Mouse (Mus musculus): ENCODE measurements at regions not wholly inside any gene's neighbourhood (a gene's known extent, or its start where the extent isn't known, plus 50 kb on each side); places are given as distances from the start of the nearest gene placed in this dataset.

- Histone ChIP-seq H3K36me3 (ENCODE audit: control insufficient read depth, insufficient read depth, low read length) (no peaks in the 10 kb centered on the region), H3K4me1 (ENCODE audit: control insufficient read depth, insufficient read depth, low read length) (no peaks in the 10 kb centered on the region), H3K9ac (ENCODE audit: low read depth, low read length, severe bottlenecking) (no peak overlapping the region), H3K4me3 (replicated peaks; ENCODE audit: low read length) (no peak overlapping the region), H3K27me3 (ENCODE audit: control insufficient read depth, insufficient read depth, low read length) (no peaks in the 10 kb centered on the region), H3K27ac (replicated peaks; ENCODE audit: low read depth, low read length) (no peak overlapping the region), H3K4me2 (replicated peaks; ENCODE audit: low read depth, low read length, severe bottlenecking) (no peak overlapping the region), H3K9me3 (ENCODE audit: control insufficient read depth, low read length) (no peaks in the 10 kb centered on the region)
- 50% methylated on average over 1 of the region's 1 CpGs for WGBS
- DNase-seq (ENCODE audit: low spot score): no peak
- TF ChIP-seq POLR2A (IDR thresholded peaks at IDR 0.05; ENCODE audit: borderline replicate concordance, extremely low read depth, insufficient read depth, insufficient read length): no peak
- no peak for ATAC-seq (ENCODE audit: low FRiP score, low read depth)
Measured at GRCm38 (mm10) chr13:31477171-31477867, 78.6 kb upstream of the Foxq1 start.

- no peak overlapping the region for H3K4me2 ChIP-seq (replicated peaks; ENCODE audit: low read depth, low read length, severe bottlenecking)
- H3K27me3 ChIP-seq (ENCODE audit: control insufficient read depth, insufficient read depth, low read length): no peaks in the 10 kb centered on the region
- WGBS: 83% methylated on average over 7 of the region's 7 CpGs
- H3K27ac ChIP-seq (replicated peaks; ENCODE audit: low read depth, low read length): no peak overlapping the region
- no peak for ATAC-seq (ENCODE audit: low FRiP score, low read depth)
- DNase-seq (ENCODE audit: low spot score): no peak
- H3K4me1 ChIP-seq (ENCODE audit: control insufficient read depth, insufficient read depth, low read length): no peaks in the 10 kb centered on the region
- no peak overlapping the region for H3K9ac ChIP-seq (ENCODE audit: low read depth, low read length, severe bottlenecking)
- H3K9me3 ChIP-seq (ENCODE audit: control insufficient read depth, low read length): no peaks in the 10 kb centered on the region
- no peak for TF ChIP-seq POLR2A (IDR thresholded peaks at IDR 0.05; ENCODE audit: borderline replicate concordance, extremely low read depth, insufficient read depth, insufficient read length)
- H3K36me3 ChIP-seq (ENCODE audit: control insufficient read depth, insufficient read depth, low read length): no peaks in the 10 kb centered on the region
- no peak overlapping the region for H3K4me3 ChIP-seq (replicated peaks; ENCODE audit: low read length)
Measured at GRCm38 (mm10) chr13:31481105-31481844, 74.7 kb upstream of the Foxq1 start.

GRCm38 (mm10) chr13:31486373-31486772 is 69.6 kb upstream of the Foxq1 start:
- no peaks in the 10 kb centered on the region for H3K36me3 ChIP-seq (ENCODE audit: control insufficient read depth, insufficient read depth, low read length)
- no peaks in the 10 kb centered on the region for H3K9me3 ChIP-seq (ENCODE audit: control insufficient read depth, low read length)
- no peak overlapping the region for H3K4me3 ChIP-seq (replicated peaks; ENCODE audit: low read length)
- DNase-seq (ENCODE audit: low spot score): no peak
- H3K4me2 ChIP-seq (replicated peaks; ENCODE audit: low read depth, low read length, severe bottlenecking): no peak overlapping the region
- H3K9ac ChIP-seq (ENCODE audit: low read depth, low read length, severe bottlenecking): no peak overlapping the region
- TF ChIP-seq POLR2A (IDR thresholded peaks at IDR 0.05; ENCODE audit: borderline replicate concordance, extremely low read depth, insufficient read depth, insufficient read length): no peak
- WGBS: 92% methylated on average over 3 of the region's 3 CpGs
- ATAC-seq (ENCODE audit: low FRiP score, low read depth): no peak
- H3K27me3 ChIP-seq (ENCODE audit: control insufficient read depth, insufficient read depth, low read length): no peaks in the 10 kb centered on the region
- no peaks in the 10 kb centered on the region for H3K4me1 ChIP-seq (ENCODE audit: control insufficient read depth, insufficient read depth, low read length)
- H3K27ac ChIP-seq (replicated peaks; ENCODE audit: low read depth, low read length): no peak overlapping the region

GRCm38 (mm10) chr13:31488186-31488585 is 67.7 kb upstream of the Foxq1 start:
- no peak overlapping the region for H3K4me3 ChIP-seq (replicated peaks; ENCODE audit: low read length)
- H3K4me2 ChIP-seq (replicated peaks; ENCODE audit: low read depth, low read length, severe bottlenecking): no peak overlapping the region
- no peak for DNase-seq (ENCODE audit: low spot score)
- no peaks in the 10 kb centered on the region for H3K9me3 ChIP-seq (ENCODE audit: control insufficient read depth, low read length)
- no peaks in the 10 kb centered on the region for H3K27me3 ChIP-seq (ENCODE audit: control insufficient read depth, insufficient read depth, low read length)
- no peaks in the 10 kb centered on the region for H3K36me3 ChIP-seq (ENCODE audit: control insufficient read depth, insufficient read depth, low read length)
- H3K27ac ChIP-seq (replicated peaks; ENCODE audit: low read depth, low read length): no peak overlapping the region
- TF ChIP-seq POLR2A (IDR thresholded peaks at IDR 0.05; ENCODE audit: borderline replicate concordance, extremely low read depth, insufficient read depth, insufficient read length): no peak
- no peaks in the 10 kb centered on the region for H3K4me1 ChIP-seq (ENCODE audit: control insufficient read depth, insufficient read depth, low read length)
- H3K9ac ChIP-seq (ENCODE audit: low read depth, low read length, severe bottlenecking): no peak overlapping the region
- ATAC-seq (ENCODE audit: low FRiP score, low read depth): no peak

- Histone ChIP-seq H3K27me3 (ENCODE audit: control insufficient read depth, insufficient read depth, low read length) (no peaks in the 10 kb centered on the region), H3K36me3 (ENCODE audit: control insufficient read depth, insufficient read depth, low read length) (no peaks in the 10 kb centered on the region), H3K4me2 (replicated peaks; ENCODE audit: low read depth, low read length, severe bottlenecking) (no peak overlapping the region), H3K9ac (ENCODE audit: low read depth, low read length, severe bottlenecking) (no peak overlapping the region), H3K27ac (replicated peaks; ENCODE audit: low read depth, low read length) (no peak overlapping the region), H3K4me1 (ENCODE audit: control insufficient read depth, insufficient read depth, low read length) (no peaks in the 10 kb centered on the region), H3K4me3 (replicated peaks; ENCODE audit: low read length) (no peak overlapping the region), H3K9me3 (ENCODE audit: control insufficient read depth, low read length) (no peaks in the 10 kb centered on the region)
- ATAC-seq (ENCODE audit: low FRiP score, low read depth) (no peak), DNase-seq (ENCODE audit: low spot score) (no peak)
- WGBS: 92% methylated on average over 10 of the region's 10 CpGs
- no peak for TF ChIP-seq POLR2A (IDR thresholded peaks at IDR 0.05; ENCODE audit: borderline replicate concordance, extremely low read depth, insufficient read depth, insufficient read length)
Measured at GRCm38 (mm10) chr13:31503191-31503590, 52.7 kb upstream of the Foxq1 start.

Measured in limb, embryonic 14.5 days (tissue).